Mouse (Mus musculus) embryonic facial prominence, embryonic 13.5 days (tissue): ENCODE measurements around the gene Eri3. TPM values are rescaled to one million over a fixed set of nuclear protein-coding genes. Genes with fewer than 3 reads are reported as not detected.

ENCODE experiments used
- ATAC-seq: fragments of 200-750 bp; cut with Nextera tagmentation; 2 replicates; pipeline ENCODE4 v1.8.0; 2017; ENCODE audit warnings: low read depth; ENCODE audit not compliant: insufficient number of reproducible peaks, insufficient read depth, low FRiP score, low TSS enrichment
- H3K27ac ChIP-seq: fragments of 300-500 bp; sonication (generic); 2 replicates; pipeline ENCODE4 v1.5.1; 2015; ENCODE audit warnings: moderate library complexity, mild to moderate bottlenecking, inconsistent platforms
- H3K27me3 ChIP-seq: fragments of 300-500 bp; sonication (generic); 2 replicates; pipeline ENCODE4 v1.6.1; 2015; ENCODE audit warnings: mild to moderate bottlenecking, inconsistent platforms
- H3K36me3 ChIP-seq: fragments of 300-500 bp; sonication (generic); 2 replicates; pipeline ENCODE4 v1.6.1; 2015; ENCODE audit warnings: mild to moderate bottlenecking, inconsistent platforms
- H3K4me1 ChIP-seq: fragments of 300-500 bp; sonication (generic); 2 replicates; pipeline ENCODE4 v1.6.1; 2015; ENCODE audit warnings: inconsistent platforms
- H3K4me2 ChIP-seq: fragments of 300-500 bp; sonication (generic); 2 replicates; pipeline ENCODE4 v1.6.1; 2015; ENCODE audit warnings: moderate library complexity, mild to moderate bottlenecking, inconsistent platforms
- H3K4me3 ChIP-seq: fragments of 300-500 bp; sonication (generic); 2 replicates; pipeline ENCODE4 v1.5.1; 2015; ENCODE audit warnings: mild to moderate bottlenecking, inconsistent platforms
- H3K9ac ChIP-seq: fragments of 300-500 bp; sonication (generic); 2 replicates; pipeline ENCODE4 v1.6.1; 2015; ENCODE audit warnings: mild to moderate bottlenecking, inconsistent platforms
- H3K9me3 ChIP-seq: fragments of 300-500 bp; sonication (generic); 2 replicates; pipeline ENCODE4 v1.6.1; 2016; ENCODE audit warnings: inconsistent platforms
- WGBS: fragments of 180-500 bp; shearing (Covaris S2); methylation state at CpG from one replicate; pipeline ENCODE4 v1.1.7; 2015; ENCODE audit warnings: mixed read lengths; 5-methylcytosine and 5-hydroxymethylcytosine counted together
- polyA plus RNA-seq: library from polyadenylated mRNA; unstranded; fragments of >200 nt; fragmentation: Nextera tagmentation; extraction: Ambion mirVana; gene quantifications from 2 replicates; pipeline ENCODE4 v1.2.1, GENCODE M21; 2015

Eri3 gene
- polyA plus RNA-seq, 1 experiment from 2014 or later = 168 TPM

DNA sequence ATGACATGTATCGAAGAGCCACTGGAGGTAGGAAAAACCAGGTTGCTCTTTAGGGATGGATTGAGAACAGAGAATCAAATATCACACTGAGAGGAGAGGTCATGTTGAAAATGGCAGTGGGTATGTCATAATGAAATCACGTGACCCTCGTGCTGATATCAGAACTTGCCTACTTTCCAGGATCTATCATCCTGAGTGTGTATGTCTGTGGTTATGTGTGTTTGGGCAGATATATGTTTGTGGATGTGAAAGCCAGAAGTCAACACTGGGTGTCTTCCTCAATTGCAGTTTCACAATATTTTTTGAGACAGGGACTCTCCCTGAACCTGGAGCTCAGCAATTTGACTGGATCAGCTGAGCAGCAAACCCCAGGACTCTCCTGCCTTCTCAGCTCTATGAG, 4.7 kb upstream of the Eri3 start:
- Histone ChIP-seq H3K4me3 (no peak overlapping the region), H3K27ac (no peak overlapping the region), H3K4me1 (0 out of 2 replicates have a peak, but pooled peaks cover 3% of the 10 kb centered on the region), H3K36me3 (no peaks in the 10 kb centered on the region), H3K27me3 (no peaks in the 10 kb centered on the region; the same call in 1 of the 2 replicates), H3K4me2 (no peak overlapping the region), H3K9ac (no peak overlapping the region), H3K9me3 (no peaks in the 10 kb centered on the region)
- 86% methylated on average over 3 of the region's 3 CpGs for WGBS
- no peak for ATAC-seq

GRCm38 (mm10) chr4:117546616-117547015, 3.5 kb upstream of the Eri3 start:
- H3K4me1 ChIP-seq = peaks cover 11% of the 10 kb centered on the region
- no peak overlapping the region for H3K4me2 ChIP-seq
- no peak overlapping the region for H3K9ac ChIP-seq
- WGBS = 86% methylated on average over 6 of the region's 6 CpGs
- H3K4me3 ChIP-seq = no peak overlapping the region
- no peaks in the 10 kb centered on the region; the same call in 1 of the 2 replicates for H3K27me3 ChIP-seq
- H3K27ac ChIP-seq = no peak overlapping the region
- H3K36me3 ChIP-seq = no peaks in the 10 kb centered on the region
- ATAC-seq = no peak
- H3K9me3 ChIP-seq = no peaks in the 10 kb centered on the region

DNA sequence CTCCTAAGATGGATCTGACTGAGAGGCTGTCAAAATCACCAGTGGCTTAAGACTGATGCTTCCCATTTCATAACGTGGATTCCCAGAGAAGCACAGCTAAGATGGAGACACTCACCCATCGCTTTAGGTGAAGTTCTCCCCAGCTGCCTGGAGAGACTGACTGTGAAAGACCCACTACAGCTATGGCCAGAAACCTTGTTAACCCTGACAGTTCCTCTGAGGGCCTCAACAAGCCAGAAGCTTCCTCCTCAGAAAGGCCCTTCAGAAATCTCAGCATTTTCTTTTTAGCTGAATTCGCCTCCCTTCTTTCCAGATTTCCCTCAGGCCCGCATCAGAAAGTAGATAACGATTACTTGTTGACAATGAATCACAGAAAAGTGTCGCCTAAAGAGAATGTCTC, 589 bp upstream of the Eri3 start:
- no peak for ATAC-seq
- 41% methylated on average over 6 of the region's 6 CpGs for WGBS
- Histone ChIP-seq H3K4me1 (peaks cover 27% of the 10 kb centered on the region), H3K9me3 (no peaks in the 10 kb centered on the region), H3K27ac (no peak overlapping the region), H3K4me2 (peak overlapping the region; percentile 61), H3K27me3 (no peaks in the 10 kb centered on the region), H3K36me3 (peaks cover 12% of the 10 kb centered on the region), H3K9ac (no peak overlapping the region), H3K4me3 (peak overlapping the region; percentile 83)

DNA sequence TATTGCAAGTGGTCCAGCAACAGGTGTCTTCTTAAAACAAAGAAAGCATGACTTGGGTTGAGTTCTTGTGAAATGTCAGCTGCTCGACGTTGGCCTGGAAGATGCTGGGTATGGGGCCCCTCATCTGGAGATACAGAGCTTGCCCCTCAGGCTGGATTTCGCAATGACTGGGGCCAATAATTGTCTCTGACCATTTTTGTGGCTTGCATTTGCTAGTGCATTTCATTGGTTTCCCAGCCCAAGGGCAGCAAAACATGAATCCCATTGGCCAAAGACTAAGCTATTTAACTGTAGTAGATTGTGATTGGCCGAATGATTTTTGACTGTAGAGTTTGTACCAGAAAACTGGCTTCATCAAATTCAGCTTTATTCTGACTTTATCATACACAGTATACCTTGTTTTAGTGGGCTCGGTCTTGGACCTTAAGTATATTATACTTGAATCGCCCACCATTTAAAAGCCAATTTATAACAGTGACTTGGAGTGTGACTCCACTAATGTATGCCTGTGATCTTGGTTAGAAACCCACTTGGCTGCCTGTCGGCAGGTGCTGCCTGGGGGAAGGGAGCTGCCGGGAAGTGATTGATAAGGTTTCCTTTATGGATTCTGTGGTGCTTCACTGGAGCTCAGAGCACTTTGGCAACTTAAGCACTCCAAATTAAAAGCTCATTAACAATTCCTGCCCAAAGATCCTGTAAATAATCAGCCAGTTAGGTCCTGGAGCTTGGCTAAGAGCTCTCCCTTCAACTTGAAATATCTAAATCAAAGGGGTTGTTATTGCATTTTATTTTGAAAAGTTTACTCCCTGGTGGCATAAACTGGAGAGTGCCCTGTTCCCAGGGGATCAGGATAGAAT, 1.2 kb downstream of the Eri3 start:
- H3K27me3 ChIP-seq = no peaks in the 10 kb centered on the region
- H3K4me2 ChIP-seq = peak overlapping the region; percentile 61
- no peaks in the 10 kb centered on the region for H3K9me3 ChIP-seq
- ATAC-seq = no peak
- peaks cover 12% of the 10 kb centered on the region for H3K36me3 ChIP-seq
- WGBS = 66% methylated on average over 8 of the region's 8 CpGs
- H3K9ac ChIP-seq = peak overlapping the region; percentile 83
- H3K4me1 ChIP-seq = peaks cover 35% of the 10 kb centered on the region
- 0 out of 2 replicates have a peak overlapping the region, but pooled peaks have one; percentile 66 for H3K27ac ChIP-seq
- peak overlapping the region; percentile 83 for H3K4me3 ChIP-seq

- no peak overlapping the region for H3K9ac ChIP-seq
- H3K4me2 ChIP-seq = no peak overlapping the region
- H3K27me3 ChIP-seq = no peaks in the 10 kb centered on the region
- WGBS = 58% methylated on average over 2 of the region's 2 CpGs
- H3K9me3 ChIP-seq = no peaks in the 10 kb centered on the region
- H3K4me3 ChIP-seq = no peak overlapping the region
- ATAC-seq = no peak
- peaks cover 21% of the 10 kb centered on the region for H3K36me3 ChIP-seq
- no peak overlapping the region for H3K27ac ChIP-seq
- H3K4me1 ChIP-seq = peaks cover 42% of the 10 kb centered on the region
These were observed 5.3 kb downstream of the Eri3 start for GRCm38 (mm10) chr4:117555495-117555894.

DNA sequence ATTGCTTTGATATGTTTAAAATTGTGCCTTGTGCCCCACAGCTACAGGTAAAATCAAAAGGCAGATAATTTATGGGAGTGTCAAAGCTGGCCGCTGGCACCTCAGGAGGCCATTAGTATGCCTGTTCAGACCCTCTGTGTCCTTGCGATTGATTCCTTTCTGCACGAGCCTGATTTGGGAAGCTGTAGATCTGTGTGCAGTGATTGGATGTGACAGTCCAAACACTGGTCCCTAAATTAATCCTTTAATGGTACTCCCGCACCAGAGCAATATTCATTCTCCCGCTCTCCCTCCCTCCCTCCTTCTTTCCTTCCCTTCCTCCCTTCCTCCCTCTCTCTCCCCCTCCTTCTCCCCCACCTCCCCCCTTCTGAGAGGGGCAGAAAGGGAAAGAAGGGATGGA, 6.2 kb downstream of the Eri3 start:
- Histone ChIP-seq H3K9ac (no peak overlapping the region), H3K4me3 (no peak overlapping the region), H3K27ac (no peak overlapping the region), H3K36me3 (peaks cover 21% of the 10 kb centered on the region), H3K9me3 (no peaks in the 10 kb centered on the region), H3K27me3 (no peaks in the 10 kb centered on the region), H3K4me2 (no peak overlapping the region), H3K4me1 (peaks cover 36% of the 10 kb centered on the region)
- no peak for ATAC-seq
- 28% methylated on average over 5 of the region's 5 CpGs for WGBS

GRCm38 (mm10) chr4:117557068-117557645, 7.0 kb downstream of the Eri3 start:
- Histone ChIP-seq H3K27me3 (no peaks in the 10 kb centered on the region), H3K9ac (no peak overlapping the region), H3K4me1 (peaks cover 29% of the 10 kb centered on the region), H3K9me3 (no peaks in the 10 kb centered on the region), H3K36me3 (peaks cover 23% of the 10 kb centered on the region), H3K27ac (no peak overlapping the region), H3K4me2 (no peak overlapping the region), H3K4me3 (no peak overlapping the region)
- ATAC-seq = no peak
- 77% methylated on average over 5 of the region's 5 CpGs for WGBS

DNA sequence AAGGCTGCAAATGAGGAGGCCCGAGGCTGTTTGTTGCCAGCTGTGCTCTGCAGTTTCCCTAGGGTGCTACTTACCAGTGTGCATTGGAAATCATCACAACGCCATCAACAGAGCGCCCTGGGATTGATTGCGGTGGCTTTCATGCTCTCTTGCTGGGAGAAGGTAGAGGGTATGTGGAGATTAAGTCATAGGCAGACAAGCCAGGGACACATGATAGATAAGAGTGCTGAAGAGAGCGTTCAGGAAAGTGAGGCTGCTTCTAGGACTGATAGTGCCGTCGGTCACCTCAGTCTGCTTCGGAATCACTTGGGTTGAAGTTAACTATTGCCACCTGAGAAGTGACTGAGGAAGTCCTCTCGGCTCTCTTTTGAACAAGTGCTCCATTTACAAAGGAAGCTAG, 13.8 kb downstream of the Eri3 start:
- H3K27me3 ChIP-seq = no peaks in the 10 kb centered on the region
- H3K4me2 ChIP-seq = no peak overlapping the region
- WGBS = 85% methylated on average over 9 of the region's 9 CpGs
- H3K4me1 ChIP-seq = peaks cover 3% of the 10 kb centered on the region; the same call in 1 of the 2 replicates
- no peak overlapping the region for H3K27ac ChIP-seq
- H3K9ac ChIP-seq = no peak overlapping the region
- no peak for ATAC-seq
- H3K4me3 ChIP-seq = no peak overlapping the region
- peaks cover 43% of the 10 kb centered on the region for H3K36me3 ChIP-seq
- H3K9me3 ChIP-seq = no peaks in the 10 kb centered on the region

GRCm38 (mm10) chr4:117568846-117569245, 18.7 kb downstream of the Eri3 start:
- Histone ChIP-seq H3K36me3 (peaks cover 46% of the 10 kb centered on the region), H3K27me3 (no peaks in the 10 kb centered on the region), H3K27ac (no peak overlapping the region), H3K9me3 (no peaks in the 10 kb centered on the region), H3K4me3 (no peak overlapping the region), H3K4me2 (no peak overlapping the region), H3K9ac (no peak overlapping the region), H3K4me1 (peaks cover 12% of the 10 kb centered on the region; the same call in 1 of the 2 replicates)
- WGBS = 20% methylated on average over 2 of the region's 2 CpGs
- no peak for ATAC-seq

GRCm38 (mm10) chr4:117570964-117571363, 20.8 kb downstream of the Eri3 start:
- Histone ChIP-seq H3K4me2 (no peak overlapping the region), H3K4me3 (no peak overlapping the region), H3K4me1 (peaks cover 22% of the 10 kb centered on the region; the same call in 1 of the 2 replicates), H3K9me3 (no peaks in the 10 kb centered on the region), H3K27ac (no peak overlapping the region), H3K36me3 (peaks cover 40% of the 10 kb centered on the region), H3K27me3 (no peaks in the 10 kb centered on the region), H3K9ac (no peak overlapping the region)
- ATAC-seq = no peak
- 63% methylated on average over 5 of the region's 5 CpGs for WGBS

- Histone ChIP-seq H3K4me2 (no peak overlapping the region), H3K4me3 (no peak overlapping the region), H3K4me1 (peaks cover 40% of the 10 kb centered on the region), H3K27ac (no peak overlapping the region), H3K9me3 (no peaks in the 10 kb centered on the region), H3K27me3 (no peaks in the 10 kb centered on the region), H3K36me3 (peaks cover 31% of the 10 kb centered on the region), H3K9ac (no peak overlapping the region)
- 91% methylated on average over 1 of the region's 1 CpGs for WGBS
- ATAC-seq = no peak
These were observed 27.4 kb downstream of the Eri3 start for GRCm38 (mm10) chr4:117577579-117577978.

GRCm38 (mm10) chr4:117581626-117582025, 31.5 kb downstream of the Eri3 start:
- Histone ChIP-seq H3K4me3 (no peak overlapping the region), H3K4me2 (no peak overlapping the region), H3K27ac (no peak overlapping the region), H3K36me3 (peaks cover 57% of the 10 kb centered on the region), H3K9ac (no peak overlapping the region), H3K4me1 (peaks cover 23% of the 10 kb centered on the region), H3K9me3 (no peaks in the 10 kb centered on the region), H3K27me3 (no peaks in the 10 kb centered on the region)
- ATAC-seq = no peak
- 77% methylated on average over 9 of the region's 9 CpGs for WGBS
